Comparison of ENCODE assay signal across 8 mouse cellular contexts in the genomic region with DNA sequence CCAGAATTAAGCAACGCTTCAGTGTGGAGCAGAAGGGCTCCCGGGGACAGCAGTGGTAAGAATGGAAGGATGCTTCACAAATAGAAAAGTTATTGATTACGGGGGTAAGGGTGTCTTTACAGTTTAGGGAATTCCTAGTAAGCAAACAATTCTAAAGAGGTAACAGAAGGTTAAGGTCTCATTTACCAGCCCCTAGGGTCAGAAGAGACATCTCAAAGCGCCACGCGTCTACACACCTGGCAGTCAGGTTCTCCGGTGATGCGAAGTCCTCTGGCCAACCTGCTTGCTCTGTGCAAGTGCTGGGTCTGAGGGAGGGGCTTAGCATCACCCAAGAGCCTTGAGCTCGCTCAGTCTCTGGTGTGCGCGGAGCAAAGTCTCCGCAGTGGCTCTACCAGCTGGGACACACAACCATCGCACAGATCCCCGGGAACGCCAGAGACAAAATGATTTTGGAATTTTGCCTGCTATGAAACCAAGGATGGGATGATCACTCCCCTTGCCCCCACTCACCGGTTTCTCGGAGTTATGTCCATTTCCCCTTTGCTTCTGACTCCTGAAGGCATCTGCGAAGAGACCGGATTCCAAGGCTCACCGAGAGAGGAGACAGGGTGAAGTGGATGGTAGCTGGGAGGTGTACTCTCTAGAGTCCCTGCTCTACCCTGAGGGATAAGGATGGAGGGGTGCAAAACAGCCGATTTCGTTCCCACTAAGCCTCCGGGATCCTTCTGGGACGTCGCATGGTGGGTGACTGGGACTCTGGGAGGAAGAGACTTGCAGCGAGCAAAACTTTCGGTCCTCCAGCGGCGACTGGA. TPM values are rescaled to one million over a fixed set of nuclear protein-coding genes. Genes with fewer than 3 reads are reported as not detected.
A peak's percentile ranks its signal among the peaks of the same experiment; 100 is the strongest.
DNase-seq lines count a peak whose midpoint lies in the region; ATAC-seq and TF ChIP-seq lines count a peak whose summit lies in the region.

No protein-coding gene starts in this region.

- peak overlapping the region; percentile 92 for H3K4me3 ChIP-seq in kidney, embryonic 16.5 days (ENCODE audit: low read length)
- peak overlapping the region; percentile 83 to 84 for H3K4me3 ChIP-seq in MEL (ENCODE audit: control insufficient read depth in 1 of 2, insufficient read depth in 1 of 2, low read depth in 2 of 2, low read length in 2 of 2)
- peak overlapping the region; percentile 84 for H3K4me3 ChIP-seq in erythroblast, embryonic 14.5 days (replicated peaks)
- peak overlapping the region; percentile 81 for H3K4me3 ChIP-seq in intestine, embryonic 16.5 days (ENCODE audit: low read length)
- H3K4me3 ChIP-seq in midbrain, embryonic 16.5 days (ENCODE audit: low read depth, low read length), result peak overlapping the region; percentile 45

- TF ChIP-seq RAD21 in MEL (IDR thresholded peaks at IDR 0.05; ENCODE audit: low read depth, low read length), result no peak

- peaks cover 9% of the 10 kb centered on the region; the same call in 1 of the 2 replicates for H3K27me3 ChIP-seq in kidney, embryonic 16.5 days (ENCODE audit: insufficient read depth, low read length)
- no peaks in the 10 kb centered on the region for H3K27me3 ChIP-seq in MEL (ENCODE audit: control insufficient read depth in 1 of 2, insufficient read depth in 2 of 2, low read length in 2 of 2)
- H3K27me3 ChIP-seq in erythroblast, embryonic 14.5 days (ENCODE audit: control insufficient read depth), result peaks cover 49% of the 10 kb centered on the region
- H3K27me3 ChIP-seq in intestine, embryonic 16.5 days (replicated peaks; ENCODE audit: control insufficient read depth, insufficient read depth, low read length), result 0 out of 2 replicates have a peak, but pooled peaks cover 3% of the 10 kb centered on the region
- H3K27me3 ChIP-seq in midbrain, embryonic 16.5 days (ENCODE audit: control insufficient read depth, insufficient read depth, low read depth, low read length), result no peaks in the 10 kb centered on the region; the same call in 1 of the 2 replicates

- no peak for TF ChIP-seq EP300 in MEL (IDR thresholded peaks at IDR 0.05; ENCODE audit: low read depth in 1 of 2, low read length in 2 of 2)

- no peak for TF ChIP-seq CTCF in MEL (IDR thresholded peaks at IDR 0.05 in 2 of 3, conservative IDR thresholded peaks at IDR 0.05 in 1 of 3; ENCODE audit: control insufficient read depth in 1 of 3, insufficient read depth in 1 of 3, low read depth in 2 of 3, low read length in 3 of 3, poor library complexity in 1 of 3, severe bottlenecking in 1 of 3)

- TF ChIP-seq POLR2A in MEL (IDR thresholded peaks at IDR 0.05; ENCODE audit: control insufficient read depth in 1 of 2, insufficient read depth in 1 of 2, low read depth in 1 of 2, low read length in 2 of 2, poor library complexity in 1 of 2), result no peak

- H3K9me3 ChIP-seq in kidney, embryonic 16.5 days (ENCODE audit: low read length), result no peaks in the 10 kb centered on the region
- H3K9me3 ChIP-seq in MEL (replicated peaks; ENCODE audit: insufficient read depth, low read length), result no peaks in the 10 kb centered on the region
- H3K9me3 ChIP-seq in erythroblast, embryonic 14.5 days (ENCODE audit: control insufficient read depth, low read length), result peaks cover 2% of the 10 kb centered on the region; the same call in 1 of the 2 replicates
- H3K9me3 ChIP-seq in intestine, embryonic 16.5 days (ENCODE audit: control insufficient read depth, low read length), result no peaks in the 10 kb centered on the region
- H3K9me3 ChIP-seq in midbrain, embryonic 16.5 days (replicated peaks; ENCODE audit: control insufficient read depth, low read length, poor library complexity, severe bottlenecking), result no peaks in the 10 kb centered on the region

- H3K9ac ChIP-seq in kidney, embryonic 16.5 days (replicated peaks; ENCODE audit: low read length), result peak overlapping the region; percentile 76
- H3K9ac ChIP-seq in MEL (ENCODE audit: control insufficient read depth, low read depth, low read length, poor library complexity, severe bottlenecking), result peak overlapping the region; percentile 86
- peak overlapping the region; percentile 97 for H3K9ac ChIP-seq in intestine, embryonic 16.5 days (ENCODE audit: low read depth, low read length)
- peak overlapping the region; percentile 69 for H3K9ac ChIP-seq in midbrain, embryonic 16.5 days (ENCODE audit: low read depth, low read length)

- H3K4me1 ChIP-seq in kidney, embryonic 16.5 days (ENCODE audit: insufficient read depth, low read length), result peaks cover 18% of the 10 kb centered on the region
- peaks cover 0 to 21% of the 10 kb centered on the region in 2 experiments; a peak in 3 of 4 replicates for H3K4me1 ChIP-seq in MEL (ENCODE audit: control insufficient read depth in 1 of 2, insufficient read depth in 2 of 2, low read length in 2 of 2)
- H3K4me1 ChIP-seq in erythroblast, embryonic 14.5 days (ENCODE audit: control insufficient read depth), result peaks cover 47% of the 10 kb centered on the region
- H3K4me1 ChIP-seq in intestine, embryonic 16.5 days (ENCODE audit: control insufficient read depth, insufficient read depth, low read length), result peaks cover 16% of the 10 kb centered on the region
- peaks cover 21% of the 10 kb centered on the region for H3K4me1 ChIP-seq in midbrain, embryonic 16.5 days (ENCODE audit: control insufficient read depth, insufficient read depth, low read length)

- no peak for DNase-seq in kidney, adult 9 months
- DNase-seq in MEL (ENCODE audit: low read depth, low spot score), result peak; percentile 68
- no peak for DNase-seq in spleen, adult 12 weeks (ENCODE audit: low spot score)
- no peak for DNase-seq in cerebellum, adult 11-12 months

- H3K4me2 ChIP-seq in kidney, embryonic 16.5 days (replicated peaks; ENCODE audit: low read depth, low read length), result peak overlapping the region; percentile 99
- H3K4me2 ChIP-seq in intestine, embryonic 16.5 days (ENCODE audit: low read depth, low read length), result peak overlapping the region; percentile 80
- peak overlapping the region; percentile 95 for H3K4me2 ChIP-seq in midbrain, embryonic 16.5 days (ENCODE audit: low read length)

- no peak overlapping the region for H3K27ac ChIP-seq in kidney, embryonic 16.5 days (ENCODE audit: low read length)
- H3K27ac ChIP-seq in MEL (ENCODE audit: control insufficient read depth, low read depth, low read length), result no peak overlapping the region
- no peak overlapping the region for H3K27ac ChIP-seq in intestine, embryonic 16.5 days (ENCODE audit: low read length)
- H3K27ac ChIP-seq in midbrain, embryonic 16.5 days (ENCODE audit: low read length), result no peak overlapping the region

- H3K79me2 ChIP-seq in MEL (ENCODE audit: control insufficient read depth, insufficient read depth, low read length, poor library complexity), result peaks cover 6% of the 10 kb centered on the region

- WGBS in kidney, embryonic 16.5 days, result 6% methylated on average over 29 of the region's 29 CpGs
- WGBS in intestine, embryonic 16.5 days, result 5% methylated on average over 29 of the region's 29 CpGs
- 4% methylated on average over 28 of the region's 29 CpGs for WGBS in midbrain, embryonic 16.5 days

- ATAC-seq in kidney, embryonic 16.5 days (ENCODE audit: low FRiP score, low TSS enrichment), result peak; percentile 76
- peak; percentile 70 for ATAC-seq in intestine, embryonic 16.5 days
- ATAC-seq in midbrain, embryonic 16.5 days, result peak; percentile 69

- 0 out of 2 replicates have a peak, but pooled peaks cover 3% of the 10 kb centered on the region for H3K36me3 ChIP-seq in kidney, embryonic 16.5 days (ENCODE audit: insufficient read depth, low read length)
- peaks cover 0 to 4% of the 10 kb centered on the region in 2 experiments; a peak in 2 of 4 replicates for H3K36me3 ChIP-seq in MEL (ENCODE audit: control insufficient read depth in 1 of 2, insufficient read depth in 2 of 2, low read length in 2 of 2)
- peaks cover 28% of the 10 kb centered on the region for H3K36me3 ChIP-seq in erythroblast, embryonic 14.5 days (ENCODE audit: control insufficient read depth)
- H3K36me3 ChIP-seq in intestine, embryonic 16.5 days (ENCODE audit: control insufficient read depth, insufficient read depth, low read length), result no peaks in the 10 kb centered on the region
- no peaks in the 10 kb centered on the region for H3K36me3 ChIP-seq in midbrain, embryonic 16.5 days (ENCODE audit: control insufficient read depth, insufficient read depth, low read length)

TF ChIP-seq in MEL, 35 proteins besides CTCF, POLR2A, EP300 and RAD21:
- TF ChIP-seq USF2 (IDR thresholded peaks at IDR 0.05; ENCODE audit: borderline replicate concordance in 1 of 2, insufficient read depth in 1 of 2, low read depth in 1 of 2, low read length in 2 of 2) (no peak), RCOR1 (IDR thresholded peaks at IDR 0.05; ENCODE audit: low read depth, low read length) (peak; percentile 9; the same call in 1 of the 2 replicates)

RNA-seq across cellular contexts. Expression of gene Atxn7l1, which starts 0.7 kb away (rescaled TPM):
- polyA plus RNA-seq in kidney, embryonic 16.5 days (2015; fragmentation: Nextera tagmentation; extraction: Ambion mirVana), result 9.9 and 15.4 TPM in 2 replicates
- 11.6 and 15.1 TPM in 2 replicates for total RNA-seq in MEL (2012; rRNA removed)
- 10 to 100 TPM in 1 of 2 experiments, not detected in 1; 50.3 TPM for polyA plus RNA-seq in MEL (2012; ENCODE audit: insufficient read depth in 1 of 2, insufficient read length in 2 of 2, low read depth in 1 of 2, low replicate concordance in 2 of 2, missing spikeins in 1 of 2)
- polyA plus RNA-seq in erythroblast, embryonic 14.5 days (2012), result 3.9 and 4.5 TPM in 2 replicates
- 12.9 and 14.5 TPM in 2 replicates for polyA plus RNA-seq in intestine, embryonic 16.5 days (2015; fragmentation: Nextera tagmentation; extraction: Ambion mirVana)
- polyA plus RNA-seq in midbrain, embryonic 16.5 days (2015; fragmentation: Nextera tagmentation; extraction: Ambion mirVana), result 21.3 and 25.0 TPM in 2 replicates

RNA-seq across cellular contexts. Expression of gene Cdhr3, which starts 54.2 kb away (rescaled TPM):
- polyA plus RNA-seq in kidney, embryonic 16.5 days (2015; fragmentation: Nextera tagmentation; extraction: Ambion mirVana), result 0.05 TPM in 1 of 2 replicates, not detected in the other
- not detected in 2 replicates for total RNA-seq in MEL (2012; rRNA removed)
- polyA plus RNA-seq in MEL (2012; ENCODE audit: insufficient read depth in 1 of 2, insufficient read length in 2 of 2, low read depth in 1 of 2, low replicate concordance in 2 of 2, missing spikeins in 1 of 2), result not detected
- polyA plus RNA-seq in erythroblast, embryonic 14.5 days (2012), result not detected in 2 replicates
- polyA plus RNA-seq in intestine, embryonic 16.5 days (2015; fragmentation: Nextera tagmentation; extraction: Ambion mirVana), result 0.04 and 0.15 TPM in 2 replicates
- 0.51 and 0.56 TPM in 2 replicates for polyA plus RNA-seq in midbrain, embryonic 16.5 days (2015; fragmentation: Nextera tagmentation; extraction: Ambion mirVana)
